Mouse (Mus musculus) lung, embryonic 16.5 days (tissue): ENCODE measurements around the gene Vmn2r29. TPM values are rescaled to one million over a fixed set of nuclear protein-coding genes. Genes with fewer than 3 reads are reported as not detected.

ENCODE experiments used
- ATAC-seq: fragments of 200-750 bp; cut with Nextera tagmentation; 2 replicates; pipeline ENCODE4 v1.8.0; 2017; ENCODE audit warnings: low read depth, mild to moderate bottlenecking, moderate library complexity
- H3K27ac ChIP-seq: fragments of 300-500 bp; sonication (generic); 2 replicates; pipeline ENCODE4 v1.5.1; 2014; ENCODE audit warnings: mild to moderate bottlenecking, control low read depth, low read length
- H3K27me3 ChIP-seq: fragments of 300-500 bp; sonication (generic); 2 replicates; pipeline ENCODE4 v1.6.1; 2014; ENCODE audit warnings: low read depth, low read length, mixed read lengths; ENCODE audit not compliant: control insufficient read depth, insufficient read depth
- H3K36me3 ChIP-seq: fragments of 300-500 bp; sonication (generic); 2 replicates; pipeline ENCODE4 v1.6.1; 2014; ENCODE audit warnings: low read length; ENCODE audit not compliant: control insufficient read depth, insufficient read depth
- H3K4me1 ChIP-seq: fragments of 300-500 bp; sonication (generic); replicated peaks from 2 replicates; pipeline ENCODE4 v1.6.1; 2014; ENCODE audit warnings: low read length, mixed read lengths; ENCODE audit not compliant: control insufficient read depth, insufficient read depth
- H3K4me2 ChIP-seq: fragments of 300-500 bp; sonication (generic); 2 replicates; pipeline ENCODE4 v1.6.1; 2014; ENCODE audit warnings: low read depth, low read length, control low read depth
- H3K4me3 ChIP-seq: fragments of 300-500 bp; sonication (generic); 2 replicates; pipeline ENCODE4 v1.5.1; 2014; ENCODE audit warnings: mild to moderate bottlenecking, low read length, control low read depth
- H3K9ac ChIP-seq: fragments of 300-500 bp; sonication (generic); 2 replicates; pipeline ENCODE4 v1.6.1; 2014; ENCODE audit warnings: low read length, control low read depth
- H3K9me3 ChIP-seq: fragments of 300-500 bp; sonication (generic); 2 replicates; pipeline ENCODE4 v1.6.1; 2016; ENCODE audit warnings: low read length; ENCODE audit not compliant: control insufficient read depth
- WGBS: fragments of 180-500 bp; shearing (Covaris S2); extraction: QIAGEN DNeasy Blood & Tissue Kit; methylation state at CpG from one replicate; pipeline ENCODE4 v1.1.7; 2014; 5-methylcytosine and 5-hydroxymethylcytosine counted together
- polyA plus RNA-seq: library from polyadenylated mRNA; unstranded; fragments of >200 nt; fragmentation: Nextera tagmentation; extraction: Ambion mirVana; gene quantifications from 2 replicates; pipeline ENCODE4 v1.2.1, GENCODE M21; 2015

The Vmn2r29 gene
- polyA plus RNA-seq, 1 experiment from 2014 or later: 0.58 TPM

GRCm38 (mm10) chr7:7185897-7186296 is 61.2 kb downstream of the Vmn2r29 start:
- 97% methylated on average over 1 of the region's 1 CpGs for WGBS
- Histone ChIP-seq H3K9ac (no peak overlapping the region), H3K9me3 (no peaks in the 10 kb centered on the region), H3K27ac (no peak overlapping the region), H3K4me3 (no peak overlapping the region), H3K36me3 (peaks cover 13% of the 10 kb centered on the region), H3K27me3 (no peaks in the 10 kb centered on the region), H3K4me2 (no peak overlapping the region), H3K4me1 (no peaks in the 10 kb centered on the region)
- no peak for ATAC-seq

Other genes with a start within 250 kb of the Vmn2r29 start
- gene Zfp954, start 125.8 kb downstream of the Vmn2r29 start, polyA plus RNA-seq: 13.8 and 16.4 TPM in 2 replicates
- gene Zfp773, start 110.6 kb downstream of the Vmn2r29 start, polyA plus RNA-seq: 1.7 and 2.0 TPM in 2 replicates
- gene Zfp418, start 76.0 kb downstream of the Vmn2r29 start, polyA plus RNA-seq: 2.9 and 3.2 TPM in 2 replicates
- 7.3 and 8.0 TPM in 2 replicates for gene Zfp772, start 37.3 kb downstream of the Vmn2r29 start, polyA plus RNA-seq
- 2.9 TPM in 2 replicates for gene Gm45844, start 31.0 kb upstream of the Vmn2r29 start, polyA plus RNA-seq
- 50.2 and 51.0 TPM in 2 replicates for gene Clcn4, start 53.5 kb upstream of the Vmn2r29 start, polyA plus RNA-seq
- not detected in 2 replicates for gene Vmn2r30, start 90.3 kb upstream of the Vmn2r29 start, polyA plus RNA-seq
- not detected in 2 replicates for gene Gm45783, start 127.2 kb upstream of the Vmn2r29 start, polyA plus RNA-seq
- gene Vmn2r31, start 152.4 kb upstream of the Vmn2r29 start, polyA plus RNA-seq: not detected in 2 replicates
- gene Vmn2r32, start 232.7 kb upstream of the Vmn2r29 start, polyA plus RNA-seq: not detected in 2 replicates